Mouse (Mus musculus) heart, adult 8-10 months (tissue): Measurements from ENCODE around the gene Gm10974. TPM values are rescaled to one million over a fixed set of nuclear protein-coding genes. Genes with fewer than 3 reads are reported as not detected.

Experiments used
- DNase-seq: peaks from one replicate; pipeline ENCODE4 v3.0.0; 2022; ENCODE audit warnings: low spot score
- microRNA-seq: library from miRNA; unstranded; fragments of <30 nt; microRNA quantifications from one replicate; pipeline ENCODE4 v1.2.0, GENCODE M21; 2022
- total RNA-seq, 4 experiments: library from RNA; stranded (reverse); gene quantifications; 2 replicates each; pipeline ENCODE4 v1.2.4; 2022

Gene Gm10974
- total RNA-seq, 4 experiments from 2014 or later, result not detected

DNA sequence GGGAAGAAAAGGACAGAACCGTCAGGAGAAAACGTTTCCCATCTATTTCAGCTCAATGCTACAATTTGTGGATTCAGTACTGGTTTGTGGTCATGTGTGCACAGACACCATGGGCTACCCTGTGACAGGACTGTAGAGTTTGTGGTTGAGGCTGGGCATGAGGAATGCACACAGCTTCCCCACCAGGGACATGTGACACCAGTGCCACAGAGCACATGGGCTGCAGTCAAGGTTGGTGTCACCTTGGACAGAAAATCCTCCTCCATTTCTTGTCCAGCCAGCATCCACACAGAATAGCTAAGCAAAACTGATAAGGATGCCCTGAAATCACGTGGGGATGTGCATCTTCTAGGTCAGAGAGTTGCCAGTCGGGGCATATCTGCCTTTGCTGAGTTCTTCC, 39.1 kb downstream of the Gm10974 start:
- DNase-seq, result no peak

DNA sequence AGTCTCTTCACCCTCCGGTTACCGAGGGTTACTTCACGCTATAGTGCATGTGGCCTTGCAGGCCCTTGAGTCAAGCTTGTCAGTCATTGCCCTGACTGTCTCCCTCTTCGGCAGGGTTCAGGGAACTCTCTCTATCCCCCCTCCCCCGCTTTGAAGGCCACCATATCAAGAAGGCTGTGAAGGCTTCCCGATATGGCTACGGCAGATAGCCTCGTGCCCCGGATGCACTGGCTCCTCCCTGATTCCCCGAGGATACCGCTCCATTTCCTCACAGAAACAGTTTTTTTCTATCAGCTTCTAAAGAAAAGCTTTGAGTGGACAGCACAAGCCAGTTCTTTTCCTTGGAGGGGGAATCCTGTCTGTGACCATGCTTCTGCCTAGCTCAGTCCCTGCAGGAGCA, 39.8 kb downstream of the Gm10974 start:
- no peak for DNase-seq

DNA sequence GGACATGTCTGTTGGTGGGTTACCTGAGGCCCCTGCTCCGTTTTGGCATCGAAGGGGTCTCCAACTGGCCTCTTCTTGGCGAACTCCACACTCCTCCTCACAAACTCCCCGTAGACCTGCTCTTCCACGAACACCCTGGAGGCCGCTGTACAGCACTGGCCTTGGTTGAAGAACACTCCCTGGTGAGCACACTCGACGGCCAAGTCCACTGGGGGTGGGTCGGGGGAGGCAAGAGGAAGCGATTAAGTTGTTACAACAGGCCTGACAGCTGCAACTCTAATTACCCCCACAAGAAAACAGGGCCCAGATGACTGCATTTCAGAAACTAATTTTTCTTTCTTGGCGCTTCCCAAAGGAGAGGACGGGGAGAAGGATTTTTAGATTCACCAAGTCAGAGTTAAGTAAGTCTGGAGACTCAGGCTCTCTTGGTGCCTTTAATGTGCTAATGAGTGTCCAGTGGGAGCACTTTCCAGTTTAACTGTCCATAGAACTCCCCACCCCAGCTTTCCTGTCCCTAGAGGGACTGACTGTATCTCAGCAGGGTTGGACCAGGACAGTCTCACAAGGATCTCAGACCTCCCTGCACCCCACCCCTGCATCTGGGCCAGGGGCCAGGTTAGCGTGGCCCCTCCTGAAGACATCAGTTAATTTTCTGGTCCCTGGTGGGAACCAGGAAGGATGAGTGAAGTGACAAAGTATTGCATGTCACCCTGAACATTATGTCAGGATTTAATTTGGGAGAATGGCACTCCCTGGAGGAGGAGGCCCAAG, 40.4 kb downstream of the Gm10974 start:
- DNase-seq, result peak; percentile 24

DNA sequence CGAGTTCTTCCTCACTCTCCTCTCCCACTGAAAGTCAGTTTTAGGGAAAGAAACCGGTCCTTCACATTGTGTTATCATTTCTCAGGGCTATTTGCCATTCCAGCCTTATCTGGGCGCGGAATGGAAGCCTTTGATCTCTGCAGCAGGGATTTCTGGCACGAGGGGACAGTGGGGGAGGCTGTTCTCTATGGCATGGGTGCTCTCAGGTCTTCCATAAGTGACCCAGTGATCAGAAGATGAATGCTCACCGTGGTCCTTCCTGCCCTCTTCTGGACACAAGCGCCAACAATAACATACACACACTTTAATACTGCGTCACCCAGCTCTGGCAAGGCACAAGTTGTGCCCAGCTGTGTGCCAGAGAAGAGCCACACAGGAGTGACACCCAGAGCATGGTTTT, 41.3 kb downstream of the Gm10974 start:
- no peak for DNase-seq

DNA sequence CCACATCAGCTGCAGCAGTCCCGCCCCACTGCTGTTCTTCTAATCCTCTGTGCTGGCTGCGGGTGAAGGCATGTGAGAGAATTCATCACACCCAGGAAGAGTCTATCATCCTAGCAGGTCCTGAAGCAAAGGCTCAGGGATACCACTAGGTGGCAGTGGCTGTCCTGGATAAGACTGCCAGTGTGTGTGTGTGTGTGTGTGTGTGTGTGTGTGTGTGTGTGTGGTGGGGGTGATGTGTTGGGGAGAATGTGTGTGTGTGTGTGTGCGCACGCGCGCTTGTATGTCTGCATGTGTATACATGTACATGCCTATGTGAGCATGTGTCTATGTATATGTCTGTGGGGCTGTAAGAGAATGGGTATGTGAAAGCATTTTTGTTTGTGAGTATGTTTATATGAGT, 43.7 kb downstream of the Gm10974 start:
- no peak for DNase-seq

DNA sequence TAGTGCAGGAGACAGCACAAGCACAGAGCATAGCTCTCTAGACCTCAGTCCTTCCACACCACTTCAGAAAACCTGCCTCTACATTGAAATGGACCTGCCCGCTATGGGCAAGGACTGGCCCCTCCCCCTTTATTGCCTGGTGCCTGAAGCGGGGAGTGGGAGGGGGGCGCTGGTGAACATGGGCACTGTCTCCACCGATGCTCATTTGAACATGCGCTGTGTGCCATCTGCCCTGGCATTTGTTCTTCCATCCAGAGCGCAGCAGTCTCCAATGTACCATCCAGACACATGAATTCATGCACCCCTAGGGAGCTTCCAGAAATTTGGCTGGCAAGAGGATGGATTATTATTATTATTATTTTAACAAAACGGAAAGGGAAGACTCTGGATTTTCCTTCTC, 47.4 kb downstream of the Gm10974 start:
- no peak for DNase-seq

DNA sequence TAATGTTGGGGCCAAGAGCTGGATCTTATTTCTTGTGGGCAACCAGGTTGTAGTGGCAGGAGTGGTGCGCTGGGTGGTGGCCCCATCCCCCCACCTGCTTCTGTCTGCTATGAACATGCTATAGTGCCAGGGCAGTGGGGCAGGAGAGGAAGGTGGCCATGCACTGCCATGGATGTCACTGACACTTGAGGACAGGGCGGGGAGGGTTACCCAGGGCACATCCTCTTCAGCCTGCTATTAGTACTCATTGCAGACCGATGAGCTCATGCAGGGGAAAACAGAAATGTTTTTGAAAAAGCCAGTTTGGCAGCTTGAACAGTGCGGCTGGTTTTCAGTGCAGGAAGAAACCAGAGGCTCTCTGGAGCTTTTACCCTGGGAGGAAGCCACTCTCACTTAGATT, 51.1 kb downstream of the Gm10974 start:
- no peak for DNase-seq

DNA sequence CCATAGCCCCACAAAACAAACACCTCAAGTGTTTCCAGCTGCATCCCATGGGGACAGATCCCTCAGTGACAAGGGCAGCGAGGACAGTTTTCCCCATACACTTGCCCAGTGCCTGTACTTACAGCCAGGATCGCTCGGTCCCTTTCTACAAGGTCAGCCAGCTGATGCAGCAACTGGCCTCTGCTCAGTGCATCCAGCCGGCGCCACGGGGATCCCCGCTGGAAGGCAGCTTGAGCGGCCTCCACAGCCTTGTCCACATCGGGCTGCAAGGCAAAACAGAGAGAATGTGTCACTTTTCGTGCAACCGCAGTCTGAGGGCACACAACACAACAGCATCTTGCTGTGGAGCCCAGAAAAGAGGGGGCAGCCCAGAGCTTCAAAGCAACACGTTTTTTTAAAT, 53.3 kb downstream of the Gm10974 start:
- DNase-seq, result no peak

DNA sequence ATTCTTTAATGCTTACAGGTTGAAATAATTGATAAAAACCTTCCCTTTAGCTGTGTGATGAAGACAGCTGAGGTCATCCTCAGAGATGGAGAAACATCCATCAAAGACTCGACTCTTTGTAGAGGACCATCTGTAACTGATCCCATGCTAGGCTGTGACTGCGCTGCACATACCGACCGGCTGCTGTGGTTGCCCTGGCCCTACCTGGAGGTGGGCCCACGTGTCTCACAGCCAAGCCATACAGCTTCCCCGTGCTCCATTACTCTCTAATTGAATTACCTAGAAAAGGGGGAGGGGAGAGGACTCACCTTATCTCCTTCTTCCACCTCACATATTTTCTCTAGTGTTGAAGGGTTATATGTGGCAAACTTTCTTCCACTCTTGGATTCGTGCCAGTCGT, 56.2 kb downstream of the Gm10974 start:
- no peak for DNase-seq

DNA sequence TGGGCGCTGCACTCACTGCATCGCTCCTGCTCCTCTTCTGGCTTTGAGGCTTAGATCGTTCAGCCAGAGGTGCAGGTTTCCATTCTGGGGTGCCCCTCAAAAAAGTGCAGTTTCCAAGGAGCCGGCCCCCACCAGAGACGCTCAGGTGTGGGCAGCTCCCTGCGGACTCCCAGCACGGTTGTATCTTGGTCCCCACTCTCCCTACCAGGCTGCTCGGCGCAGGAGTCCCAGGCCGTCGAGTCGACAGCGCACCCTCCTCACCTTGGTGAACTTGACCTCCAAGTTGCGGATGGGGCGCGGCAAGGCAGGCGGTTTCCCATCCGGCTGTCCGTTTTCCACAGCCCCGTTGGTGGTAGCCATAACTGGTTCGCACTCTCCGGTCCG, 61.3 kb downstream of the Gm10974 start:
- no peak for DNase-seq

DNA sequence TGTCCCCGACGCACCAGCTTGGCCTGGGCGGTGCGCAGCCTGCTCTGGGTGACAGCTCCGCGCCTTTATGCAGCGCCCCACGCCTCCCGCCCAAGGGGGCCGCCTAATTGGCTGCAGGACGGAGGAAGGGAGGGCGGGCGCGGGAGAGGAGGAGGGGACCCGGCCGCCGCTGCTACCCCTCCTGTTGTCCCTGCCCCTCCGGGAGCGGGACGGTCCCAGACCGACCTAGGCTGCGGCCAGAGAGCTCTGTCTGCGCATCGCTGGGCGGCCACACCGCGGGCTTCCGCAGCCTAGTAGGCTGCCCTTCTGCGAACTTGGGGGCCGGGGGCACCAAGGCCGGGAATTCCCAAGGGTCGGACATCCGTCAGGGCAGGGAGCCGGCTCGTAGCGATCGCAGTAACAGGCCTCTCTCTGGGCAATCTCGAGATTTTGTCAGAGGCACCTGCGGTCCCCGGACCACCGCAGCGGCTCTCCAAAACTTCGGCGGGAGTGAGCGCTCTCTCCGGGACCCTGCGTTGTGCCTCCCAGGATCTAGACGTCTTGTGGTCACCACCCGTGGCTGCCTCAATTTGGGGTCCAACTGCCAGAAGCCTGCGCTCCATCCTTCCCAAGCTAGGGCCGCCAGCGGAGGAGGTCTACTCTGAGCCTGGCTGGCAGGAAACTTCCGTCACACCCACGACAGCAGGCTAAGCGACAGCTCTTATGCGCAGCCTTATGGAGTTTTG, 61.9 kb downstream of the Gm10974 start, which contains the start of gene Aldh1a3:
TSS of gene Aldh1a3 (minus strand) at position 81 of the 725 bp plus-strand sequence.
- no peak for DNase-seq

DNA sequence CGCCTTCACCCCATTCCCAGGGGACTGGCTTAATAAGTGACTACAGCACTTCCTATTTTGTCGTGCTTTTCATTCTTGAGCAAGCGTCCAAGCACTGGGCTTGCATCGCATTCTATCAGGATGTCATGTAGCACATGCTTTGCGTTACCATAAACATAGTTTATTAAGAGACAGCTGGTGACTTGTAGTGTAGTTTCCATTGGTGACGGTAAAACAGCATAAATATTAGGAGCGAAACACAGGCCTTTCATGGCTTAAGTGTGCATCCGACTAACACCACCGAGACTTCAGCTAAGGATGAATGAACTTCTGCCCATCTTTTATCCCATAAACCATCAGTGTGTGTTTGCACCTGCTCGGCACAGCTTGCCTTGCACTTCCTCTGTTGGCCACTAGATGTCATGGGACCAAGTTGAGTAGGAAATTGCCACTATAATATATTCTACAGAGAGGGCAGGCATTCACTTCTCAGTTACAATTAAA, 68.8 kb downstream of the Gm10974 start:
- DNase-seq, result peak; percentile 58

Small RNAs within 50 kb of the gene (microRNA-seq; reads per million reads assigned to microRNA genes)
- gene Mir7057, result not detected

Other genes starting within 250 kb of the Gm10974 start
- 10 to 100 TPM in 1 of 4 experiments, 1 to 10 TPM in 3; 8.8 to 10.2 (median 9.7) TPM for gene Lrrk1, start 22.4 kb downstream of the Gm10974 start, total RNA-seq
- gene Aldh1a3, start 61.6 kb downstream of the Gm10974 start, total RNA-seq, result 1 to 10 TPM in 3 of 4 experiments, under 1 TPM in 1; 0.90 to 1.4 (median 1.2) TPM